Mouse (Mus musculus) heart, embryonic 13.5 days (tissue): Measurements from ENCODE around the gene Ntng1. TPM values are rescaled to one million over a fixed set of nuclear protein-coding genes. Genes with fewer than 3 reads are reported as not detected.

Source experiments
- ATAC-seq: fragments of 200-750 bp; cut with Nextera tagmentation; 2 replicates; pipeline ENCODE4 v1.8.0; 2017; ENCODE audit warnings: moderate TSS enrichment; ENCODE audit not compliant: insufficient number of reproducible peaks, low FRiP score, low TSS enrichment; ENCODE audit errors: extremely low read depth
- H3K27ac ChIP-seq: fragments of 300-500 bp; sonication (generic); replicated peaks from 2 replicates; pipeline ENCODE4 v1.5.1; 2015; ENCODE audit warnings: moderate library complexity, mild to moderate bottlenecking, inconsistent platforms
- H3K27me3 ChIP-seq: fragments of 300-500 bp; sonication (generic); replicated peaks from 2 replicates; pipeline ENCODE4 v1.6.1; 2015; ENCODE audit warnings: mild to moderate bottlenecking, inconsistent platforms
- H3K36me3 ChIP-seq: fragments of 300-500 bp; sonication (generic); 2 replicates; pipeline ENCODE4 v1.6.1; 2015; ENCODE audit warnings: mild to moderate bottlenecking, inconsistent platforms
- H3K4me1 ChIP-seq: fragments of 300-500 bp; sonication (generic); 2 replicates; pipeline ENCODE4 v1.6.1; 2015; ENCODE audit warnings: inconsistent platforms
- H3K4me2 ChIP-seq: fragments of 300-500 bp; sonication (generic); 2 replicates; pipeline ENCODE4 v1.6.1; 2015; ENCODE audit warnings: inconsistent platforms, mild to moderate bottlenecking, moderate library complexity
- H3K4me3 ChIP-seq: fragments of 300-500 bp; sonication (generic); 2 replicates; pipeline ENCODE4 v1.5.1; 2015; ENCODE audit warnings: moderate library complexity, mild to moderate bottlenecking, inconsistent platforms
- H3K9ac ChIP-seq: fragments of 300-500 bp; sonication (generic); 2 replicates; pipeline ENCODE4 v1.6.1; 2015; ENCODE audit warnings: inconsistent platforms, mild to moderate bottlenecking, moderate library complexity
- H3K9me3 ChIP-seq: fragments of 300-500 bp; sonication (generic); 2 replicates; pipeline ENCODE4 v1.6.1; 2016; ENCODE audit warnings: inconsistent platforms
- WGBS: fragments of 180-500 bp; shearing (Covaris S2); methylation state at CpG from one replicate; pipeline ENCODE4 v1.1.7; 2015; ENCODE audit warnings: mixed read lengths; 5-methylcytosine and 5-hydroxymethylcytosine counted together
- polyA plus RNA-seq: library from polyadenylated mRNA; unstranded; fragments of >200 nt; fragmentation: Nextera tagmentation; extraction: Ambion mirVana; gene quantifications from 2 replicates; pipeline ENCODE4 v1.2.1, GENCODE M21; 2015

Ntng1 gene
- polyA plus RNA-seq, 1 experiment from 2014 or later, result 0.82 TPM

DNA sequence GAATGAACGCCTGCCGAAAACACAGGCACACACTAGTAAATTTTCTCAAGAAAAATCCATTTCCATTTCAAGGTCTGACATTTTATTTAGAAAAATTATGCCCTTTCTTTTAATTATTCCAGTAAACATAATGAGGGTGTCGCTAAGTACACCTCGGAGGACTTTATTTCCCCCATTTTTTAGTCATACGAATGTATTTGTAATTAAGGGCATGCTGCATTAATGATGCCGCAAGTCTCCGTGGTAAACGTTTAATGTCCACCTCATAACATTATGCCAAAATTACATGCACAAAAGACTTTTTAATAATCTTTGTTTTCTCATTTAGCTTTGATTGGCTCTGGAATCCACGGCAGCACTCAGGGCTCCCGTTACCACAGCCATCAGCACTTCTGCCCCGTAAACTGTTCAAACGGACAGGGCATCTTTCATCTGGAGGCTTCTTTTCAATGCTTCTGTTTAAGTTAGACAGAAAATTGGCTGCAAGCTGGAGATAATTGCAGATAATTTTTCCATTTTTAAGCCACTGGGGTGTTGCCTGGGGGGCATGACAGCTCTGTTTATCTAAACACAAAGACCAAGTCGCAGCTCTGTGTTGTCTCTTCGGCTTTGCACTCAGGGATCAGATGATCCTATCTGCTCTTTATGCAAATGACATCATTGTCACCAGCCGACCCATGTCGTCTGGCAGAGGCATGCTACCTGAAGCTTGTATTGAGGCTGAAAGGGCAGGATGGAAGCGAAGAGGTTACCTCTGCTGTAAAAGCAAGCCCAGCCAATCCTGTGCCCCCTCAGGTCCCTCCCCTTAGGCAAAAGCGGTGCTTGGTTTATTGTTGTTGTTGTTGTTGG lies 12.5 kb downstream of the Ntng1 start:
- no peak overlapping the region for H3K27ac ChIP-seq
- 50% methylated on average over 18 of the region's 18 CpGs for WGBS

DNA sequence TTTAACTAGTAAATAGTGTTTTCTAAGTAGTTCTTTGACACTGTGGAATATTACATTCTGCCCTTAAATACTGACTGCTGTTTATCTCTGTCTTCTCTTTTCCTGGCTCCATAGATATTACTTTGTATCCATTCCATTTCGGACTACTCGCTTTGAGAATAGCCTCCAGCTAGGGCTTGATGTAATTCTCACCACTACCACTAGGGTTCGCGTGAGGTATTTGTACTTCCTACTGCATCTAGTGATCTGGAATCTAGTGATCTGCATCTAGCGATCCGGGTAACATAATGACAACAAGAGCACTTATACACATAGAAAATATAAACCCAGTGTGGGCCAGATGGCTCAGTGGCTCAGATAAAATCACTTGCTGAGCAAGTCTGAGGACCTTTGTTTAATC lies 14.2 kb downstream of the Ntng1 start:
- Histone ChIP-seq H3K27ac (no peak overlapping the region), H3K4me1 (0 out of 2 replicates have a peak, but pooled peaks cover 3% of the 10 kb centered on the region), H3K36me3 (no peaks in the 10 kb centered on the region), H3K4me3 (no peak overlapping the region), H3K4me2 (no peak overlapping the region), H3K9ac (no peak overlapping the region), H3K27me3 (no peaks in the 10 kb centered on the region), H3K9me3 (no peaks in the 10 kb centered on the region)
- WGBS, result 56% methylated on average over 6 of the region's 6 CpGs
- ATAC-seq, result no peak

More for the DNA sequence above, 12.5 kb downstream of the Ntng1 start:
- Histone ChIP-seq H3K4me3 (no peak overlapping the region), H3K27me3 (no peaks in the 10 kb centered on the region), H3K36me3 (no peaks in the 10 kb centered on the region), H3K9ac (no peak overlapping the region), H3K4me1 (0 out of 2 replicates have a peak, but pooled peaks cover 3% of the 10 kb centered on the region), H3K4me2 (peak overlapping the region; percentile 44), H3K9me3 (no peaks in the 10 kb centered on the region)
- ATAC-seq, result no peak

- Histone ChIP-seq H3K4me3 (no peak overlapping the region), H3K27ac (no peak overlapping the region), H3K9me3 (no peaks in the 10 kb centered on the region), H3K9ac (no peak overlapping the region), H3K27me3 (no peaks in the 10 kb centered on the region), H3K4me2 (no peak overlapping the region), H3K4me1 (no peaks in the 10 kb centered on the region), H3K36me3 (no peaks in the 10 kb centered on the region)
- ATAC-seq, result no peak
- WGBS, result 40% methylated on average over 2 of the region's 2 CpGs
These were observed 37.8 kb downstream of the Ntng1 start for GRCm38 (mm10) chr3:110105982-110106381.

- Histone ChIP-seq H3K27me3 (no peaks in the 10 kb centered on the region), H3K27ac (no peak overlapping the region), H3K4me3 (no peak overlapping the region), H3K4me2 (no peak overlapping the region), H3K4me1 (no peaks in the 10 kb centered on the region), H3K9me3 (no peaks in the 10 kb centered on the region), H3K36me3 (no peaks in the 10 kb centered on the region), H3K9ac (no peak overlapping the region)
- WGBS, result 67% methylated on average over 2 of the region's 2 CpGs
- ATAC-seq, result no peak
These were observed 49.4 kb downstream of the Ntng1 start for GRCm38 (mm10) chr3:110094407-110094806.

GRCm38 (mm10) chr3:110094003-110094402 lies 49.8 kb downstream of the Ntng1 start:
- Histone ChIP-seq H3K4me1 (no peaks in the 10 kb centered on the region), H3K27ac (no peak overlapping the region), H3K4me2 (no peak overlapping the region), H3K9me3 (no peaks in the 10 kb centered on the region), H3K36me3 (no peaks in the 10 kb centered on the region), H3K9ac (no peak overlapping the region), H3K27me3 (no peaks in the 10 kb centered on the region), H3K4me3 (no peak overlapping the region)
- 71% methylated on average over 3 of the region's 3 CpGs for WGBS
- ATAC-seq, result no peak

- WGBS, result 76% methylated on average over 3 of the region's 3 CpGs
- no peak overlapping the region for H3K9ac ChIP-seq
- no peak overlapping the region for H3K27ac ChIP-seq
- H3K4me2 ChIP-seq, result no peak overlapping the region
- no peaks in the 10 kb centered on the region for H3K36me3 ChIP-seq
- H3K27me3 ChIP-seq, result no peaks in the 10 kb centered on the region
- no peaks in the 10 kb centered on the region for H3K9me3 ChIP-seq
- no peaks in the 10 kb centered on the region for H3K4me1 ChIP-seq
- no peak for ATAC-seq
- H3K4me3 ChIP-seq, result no peak overlapping the region
These were observed 51.3 kb downstream of the Ntng1 start for GRCm38 (mm10) chr3:110092521-110092920.

GRCm38 (mm10) chr3:110087189-110087588 lies 56.6 kb downstream of the Ntng1 start:
- WGBS, result 76% methylated on average over 6 of the region's 6 CpGs
- Histone ChIP-seq H3K9me3 (no peaks in the 10 kb centered on the region), H3K27me3 (no peaks in the 10 kb centered on the region), H3K36me3 (no peaks in the 10 kb centered on the region), H3K27ac (no peak overlapping the region), H3K4me2 (no peak overlapping the region), H3K9ac (no peak overlapping the region), H3K4me3 (no peak overlapping the region), H3K4me1 (no peaks in the 10 kb centered on the region)
- ATAC-seq, result no peak

DNA sequence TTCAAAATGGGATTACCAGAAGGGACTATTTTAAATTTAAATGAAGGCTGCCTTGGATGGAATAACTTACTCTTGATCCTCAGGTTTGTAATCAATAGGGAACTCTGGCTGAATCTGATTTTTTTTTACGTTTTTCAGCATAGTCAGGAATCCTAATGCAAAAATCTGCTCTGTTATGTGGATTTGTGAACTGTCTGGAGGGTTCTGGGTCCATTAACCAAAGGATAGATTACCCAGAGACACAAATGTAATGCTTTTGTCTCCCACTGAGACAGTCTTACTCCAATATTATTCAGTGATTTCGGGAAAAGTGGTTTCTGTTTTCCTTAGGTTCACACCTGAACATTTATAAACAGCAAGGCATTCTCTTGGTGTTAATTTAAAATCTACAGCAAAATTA lies 58.5 kb downstream of the Ntng1 start:
- no peak for ATAC-seq
- no peak overlapping the region for H3K27ac ChIP-seq
- 62% methylated on average over 2 of the region's 2 CpGs for WGBS
- H3K36me3 ChIP-seq, result no peaks in the 10 kb centered on the region
- no peak overlapping the region for H3K9ac ChIP-seq
- H3K27me3 ChIP-seq, result no peaks in the 10 kb centered on the region
- H3K4me2 ChIP-seq, result no peak overlapping the region
- no peaks in the 10 kb centered on the region for H3K9me3 ChIP-seq
- no peak overlapping the region for H3K4me3 ChIP-seq
- no peaks in the 10 kb centered on the region for H3K4me1 ChIP-seq

GRCm38 (mm10) chr3:110064709-110065256 lies 79.0 kb downstream of the Ntng1 start:
- Histone ChIP-seq H3K36me3 (no peaks in the 10 kb centered on the region), H3K9ac (no peak overlapping the region), H3K27me3 (no peaks in the 10 kb centered on the region), H3K4me3 (no peak overlapping the region), H3K4me2 (no peak overlapping the region), H3K4me1 (no peaks in the 10 kb centered on the region), H3K27ac (no peak overlapping the region), H3K9me3 (no peaks in the 10 kb centered on the region)
- WGBS, result 76% methylated on average over 6 of the region's 6 CpGs
- ATAC-seq, result no peak

- WGBS, result 80% methylated on average over 6 of the region's 6 CpGs
- no peak overlapping the region for H3K9ac ChIP-seq
These were observed 87.9 kb downstream of the Ntng1 start for GRCm38 (mm10) chr3:110055915-110056314.

GRCm38 (mm10) chr3:110055433-110055832 lies 88.4 kb downstream of the Ntng1 start:
- WGBS, result 83% methylated on average over 6 of the region's 6 CpGs
- no peak overlapping the region for H3K4me2 ChIP-seq
- ATAC-seq, result no peak

More at GRCm38 (mm10) chr3:110055915-110056314, 87.9 kb downstream of the Ntng1 start:
- Histone ChIP-seq H3K4me2 (no peak overlapping the region), H3K27me3 (no peaks in the 10 kb centered on the region), H3K36me3 (no peaks in the 10 kb centered on the region), H3K4me1 (no peaks in the 10 kb centered on the region), H3K27ac (no peak overlapping the region), H3K9me3 (0 out of 2 replicates have a peak, but pooled peaks cover 6% of the 10 kb centered on the region), H3K4me3 (no peak overlapping the region)
- ATAC-seq, result no peak

More at GRCm38 (mm10) chr3:110055433-110055832, 88.4 kb downstream of the Ntng1 start:
- Histone ChIP-seq H3K9ac (no peak overlapping the region), H3K36me3 (no peaks in the 10 kb centered on the region), H3K4me1 (no peaks in the 10 kb centered on the region), H3K27ac (no peak overlapping the region), H3K27me3 (no peaks in the 10 kb centered on the region), H3K4me3 (no peak overlapping the region), H3K9me3 (0 out of 2 replicates have a peak, but pooled peaks cover 6% of the 10 kb centered on the region)
